Mouse (Mus musculus) lung, adult 2 months (tissue): ENCODE measurements at regions not wholly inside any gene's neighbourhood (a gene's known extent, or its start where the extent isn't known, plus 50 kb on each side); places are given as distances from the start of the nearest gene placed in this dataset.

Experiments used
- CTCF ChIP-seq: fragments of 200-500 bp; IDR thresholded peaks from 2 replicates; pipeline ENCODE4 v1.5.1; 2011; ENCODE audit warnings: mild to moderate bottlenecking, low read length, control low read depth; ENCODE audit not compliant: insufficient read depth
- POLR2A ChIP-seq: fragments of 200-500 bp; IDR thresholded peaks from 2 replicates; pipeline ENCODE4 v1.6.1; 2011; ENCODE audit warnings: low read depth, mild to moderate bottlenecking, control low read depth, low read length, borderline replicate concordance; ENCODE audit errors: extremely low read depth

DNA sequence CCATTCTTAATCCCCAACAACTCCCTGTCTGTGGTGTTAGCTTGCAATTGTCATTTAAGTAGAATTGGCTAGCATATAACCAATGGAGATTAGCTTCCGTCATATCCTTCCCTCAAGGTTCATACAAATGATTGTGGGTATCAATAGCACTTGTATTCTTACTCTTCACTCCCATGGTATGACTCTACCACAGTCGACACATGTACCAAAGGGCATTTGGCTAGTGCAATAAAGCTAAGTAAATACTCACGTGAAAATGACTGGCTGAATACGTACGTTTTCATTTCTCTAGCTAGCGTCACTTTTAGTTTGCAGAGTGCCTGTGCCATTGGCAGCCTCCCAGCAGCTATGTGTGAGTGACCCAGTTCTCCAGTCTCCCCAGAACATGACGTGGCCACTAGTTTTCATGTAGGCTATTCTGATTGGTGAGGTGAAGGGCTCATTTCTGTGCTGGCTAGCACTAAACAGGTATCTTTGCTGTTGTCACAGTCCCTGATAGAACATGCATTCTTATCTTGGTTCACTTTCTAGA lies 87.5 kb downstream of the Arl4a start:
- TF ChIP-seq CTCF = no peak
- TF ChIP-seq POLR2A = no peak
